Mouse (Mus musculus) heart, postnatal 4 days (tissue): ENCODE measurements around the gene Zfp652. TPM values are rescaled to one million over a fixed set of nuclear protein-coding genes. Genes with fewer than 3 reads are reported as not detected.
"Not testable (repeated sequence)": the region's sequence is repeated elsewhere in the genome, so short reads cannot be mapped to it uniquely, and the experiment has no call there.

Experiments used
- DNase-seq: peaks from one replicate; pipeline ENCODE4 v3.0.0; 2021
- total RNA-seq, 2 experiments: library from RNA; stranded (reverse); gene quantifications; 2 replicates each; pipeline ENCODE4 v1.2.3; 2021

The Zfp652 gene
- total RNA-seq, 2 experiments from 2014 or later = 42.8 to 48.2 TPM

DNA sequence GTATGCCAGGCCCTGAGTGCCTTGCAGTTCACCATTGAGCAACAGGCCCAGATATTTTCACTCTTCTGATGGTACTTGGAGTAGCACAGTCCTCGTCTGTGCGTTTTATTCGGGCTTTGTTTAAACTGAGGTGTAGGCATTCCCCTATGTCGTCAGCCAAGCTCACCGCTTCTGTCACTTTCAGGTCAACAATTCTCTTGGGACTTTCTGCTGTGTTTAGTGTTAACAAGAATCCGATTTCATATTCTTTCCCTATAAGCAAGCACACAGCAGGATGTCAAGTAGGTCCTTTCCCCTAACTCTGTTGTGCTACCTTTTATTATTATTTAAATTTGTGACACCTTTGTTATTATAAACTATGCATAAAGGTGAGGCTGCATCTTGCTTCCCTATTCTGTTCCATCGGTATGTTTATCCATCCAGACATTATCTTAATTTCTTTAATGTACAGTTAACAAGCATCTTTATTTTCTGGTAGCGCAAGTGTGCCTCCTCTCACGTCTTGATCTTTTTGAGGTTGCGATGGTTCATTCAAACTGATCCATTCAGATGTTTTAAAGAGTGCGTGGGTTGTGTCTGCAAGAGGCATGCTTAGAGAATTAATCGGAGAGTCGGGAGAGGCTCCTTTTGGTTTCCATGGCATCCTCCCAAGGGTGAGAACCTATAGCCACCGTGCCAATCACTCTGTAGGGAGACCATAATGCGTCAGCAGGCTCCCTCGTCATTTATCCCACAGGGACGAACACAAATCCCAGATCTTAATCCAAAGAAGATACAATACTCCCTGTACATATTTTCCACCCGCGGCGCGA lies 145.4 kb downstream of the Zfp652 start:
- no peak for DNase-seq

DNA sequence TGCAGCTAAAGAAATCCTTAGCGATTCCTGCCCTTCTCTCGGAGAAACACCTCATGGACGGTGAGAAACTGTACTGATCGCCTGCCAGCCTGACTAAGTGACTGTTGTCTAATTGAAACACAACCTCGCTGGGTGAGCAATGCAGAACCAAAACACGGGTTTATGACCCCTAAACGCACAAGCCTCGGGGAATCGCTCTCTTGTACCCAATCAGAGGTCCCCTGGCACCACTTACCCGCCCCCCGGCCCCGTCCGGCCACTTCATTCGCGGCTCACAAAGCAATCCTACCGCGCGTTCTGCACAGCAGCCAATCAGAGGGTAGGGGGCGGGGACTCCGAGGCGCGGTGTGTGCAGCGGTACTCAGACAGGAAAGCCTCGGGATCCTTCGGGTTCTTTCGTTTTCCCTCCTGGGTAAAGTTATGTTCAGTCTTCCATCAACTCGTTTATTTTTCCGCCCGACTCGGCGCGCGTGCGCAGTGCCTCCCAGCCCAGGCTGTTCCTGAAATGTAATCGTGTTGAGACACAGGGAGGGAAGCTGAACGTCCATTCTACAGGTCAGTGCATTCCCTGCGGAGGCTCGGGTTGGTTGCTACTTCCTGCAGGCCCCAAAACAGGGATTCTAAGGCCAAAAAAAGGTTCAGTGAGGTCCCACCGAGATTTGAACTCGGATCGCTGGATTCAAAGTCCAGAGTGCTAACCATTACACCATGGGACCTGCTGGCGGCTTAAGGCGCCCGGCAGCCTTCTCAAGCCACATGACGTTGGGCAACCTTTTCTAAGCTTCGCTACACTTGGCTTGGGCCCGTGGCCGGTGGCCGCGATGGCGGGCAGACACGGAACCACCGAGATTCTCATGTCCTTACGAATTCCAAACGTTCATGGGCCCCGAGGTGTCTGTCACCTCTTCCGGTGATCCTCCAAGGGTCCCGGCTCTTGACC lies 146.3 kb downstream of the Zfp652 start:
- peak; percentile 97 for DNase-seq

DNA sequence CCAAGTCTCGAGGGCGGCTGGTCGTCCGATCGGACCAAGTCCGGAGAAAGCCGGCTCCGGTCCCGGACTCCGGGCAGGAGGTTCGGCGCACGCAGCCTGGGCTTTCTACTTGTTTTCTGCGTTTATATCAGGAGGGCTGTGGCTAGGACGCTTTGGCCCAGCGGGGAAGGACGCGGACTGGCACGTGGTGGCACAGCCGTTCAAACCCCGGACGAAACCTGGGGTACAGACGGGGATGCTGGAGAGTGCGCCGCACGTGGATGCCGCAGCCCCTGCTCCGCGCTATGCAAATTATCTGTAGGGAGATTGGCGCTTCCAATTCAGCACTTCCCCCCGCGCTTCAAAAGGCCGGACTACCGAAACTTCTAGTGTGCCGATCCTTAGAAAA lies 147.0 kb downstream of the Zfp652 start:
- DNase-seq = no peak

DNA sequence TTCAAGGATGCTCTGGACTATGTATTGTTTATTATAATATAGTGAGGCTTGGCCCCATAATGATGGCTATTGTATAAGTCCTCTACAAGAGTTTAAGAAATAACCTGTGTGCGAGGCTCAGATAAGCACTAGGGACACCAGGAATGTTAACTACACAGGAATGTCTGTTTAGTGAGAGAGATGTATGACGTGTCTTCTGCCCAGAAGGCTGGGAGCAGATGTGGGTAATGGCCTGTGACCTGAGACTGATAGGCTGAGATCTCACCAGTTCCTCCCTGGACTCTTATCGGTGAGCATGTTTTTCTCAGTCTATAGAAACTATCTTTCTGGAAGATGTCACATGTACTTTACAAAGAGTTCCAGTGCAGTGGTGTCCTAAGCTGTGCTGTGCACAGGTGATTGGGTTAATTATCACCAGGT lies 147.6 kb downstream of the Zfp652 start:
- no peak for DNase-seq

DNA sequence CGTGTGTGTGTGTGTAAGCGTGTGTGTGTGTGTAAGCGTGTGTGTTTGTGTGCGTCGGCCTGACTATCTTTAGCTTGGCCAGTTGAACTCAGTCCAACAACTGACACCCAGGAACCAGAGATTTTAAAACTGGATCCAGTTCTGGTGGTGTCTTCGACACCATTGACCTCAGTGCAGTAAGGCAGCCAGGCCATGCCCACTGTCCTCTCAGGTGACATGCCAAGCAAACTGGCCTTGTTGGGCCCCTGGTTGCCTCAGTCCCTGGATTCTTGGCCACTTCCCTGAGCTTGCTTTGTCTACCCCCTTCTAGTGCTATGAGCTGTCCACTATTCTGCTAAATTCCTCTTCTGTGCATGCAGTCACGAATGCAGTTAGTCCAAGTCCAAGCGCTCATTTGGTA lies 148.9 kb downstream of the Zfp652 start:
- DNase-seq = no peak

DNA sequence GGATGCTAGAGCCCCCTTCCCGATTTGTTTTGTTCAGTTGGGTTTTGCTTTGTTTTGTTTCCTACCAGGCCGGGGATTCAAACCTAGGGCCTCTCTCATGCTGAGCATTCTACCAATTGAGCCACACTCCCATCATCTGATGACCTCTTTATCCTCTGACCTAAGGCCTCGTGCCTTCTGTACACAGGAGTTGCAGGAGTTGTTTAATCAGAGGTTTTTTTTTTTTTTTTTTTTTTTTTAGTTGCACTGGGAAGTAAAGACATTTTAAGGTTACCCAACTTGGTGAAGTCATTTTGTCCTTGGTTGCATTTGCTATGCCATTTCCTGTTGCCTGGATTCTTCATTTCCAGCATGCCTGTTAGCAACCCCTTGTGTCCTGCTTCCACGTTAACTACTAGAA lies 157.0 kb downstream of the Zfp652 start:
- no peak for DNase-seq

DNA sequence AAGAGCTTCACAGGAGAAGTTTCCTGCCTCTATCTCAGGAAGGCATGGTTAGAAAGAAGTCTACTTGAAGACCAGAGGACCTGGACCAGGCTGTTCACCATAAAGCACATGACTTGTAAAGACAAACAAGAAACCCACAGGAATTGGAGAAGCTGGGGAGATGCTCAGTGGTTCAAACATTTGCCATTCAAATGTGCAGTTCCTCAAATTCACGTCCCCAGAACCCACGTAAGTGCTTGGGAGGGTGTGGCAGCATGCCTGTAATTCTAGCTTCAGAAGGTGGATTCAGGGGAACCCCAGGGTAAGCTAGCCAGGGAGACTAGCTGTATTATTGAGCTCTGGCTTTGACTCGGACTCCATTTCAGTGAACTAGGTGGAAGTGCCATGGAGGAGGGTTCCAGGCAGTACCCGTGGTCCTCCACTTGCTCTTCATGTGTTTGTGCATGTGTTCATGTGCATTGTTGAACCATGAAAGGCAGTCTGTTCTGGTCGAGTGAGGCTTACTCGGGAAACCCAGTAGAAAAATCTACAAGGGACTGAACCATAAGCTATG lies 157.5 kb downstream of the Zfp652 start:
- no peak for DNase-seq

DNA sequence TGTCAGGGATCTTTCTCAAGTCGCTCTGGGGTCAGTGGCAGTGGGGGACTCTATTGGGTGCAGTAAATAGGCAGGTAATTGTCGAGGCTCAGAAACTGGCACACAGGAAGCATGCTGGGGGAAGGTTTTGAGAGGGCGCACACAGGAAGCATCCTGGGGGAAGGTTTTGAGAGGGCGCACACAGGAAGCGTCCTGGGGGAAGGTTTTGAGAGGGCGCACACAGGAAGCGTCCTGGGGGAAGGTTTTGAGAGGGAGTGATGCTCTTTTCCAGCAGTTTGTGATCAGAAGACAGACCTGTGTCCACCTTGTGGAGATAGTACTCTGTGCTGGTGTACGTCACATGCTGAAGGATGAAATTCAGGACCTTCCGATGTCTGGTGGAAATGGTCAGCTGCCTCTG lies 163.3 kb downstream of the Zfp652 start:
- DNase-seq = no peak

DNA sequence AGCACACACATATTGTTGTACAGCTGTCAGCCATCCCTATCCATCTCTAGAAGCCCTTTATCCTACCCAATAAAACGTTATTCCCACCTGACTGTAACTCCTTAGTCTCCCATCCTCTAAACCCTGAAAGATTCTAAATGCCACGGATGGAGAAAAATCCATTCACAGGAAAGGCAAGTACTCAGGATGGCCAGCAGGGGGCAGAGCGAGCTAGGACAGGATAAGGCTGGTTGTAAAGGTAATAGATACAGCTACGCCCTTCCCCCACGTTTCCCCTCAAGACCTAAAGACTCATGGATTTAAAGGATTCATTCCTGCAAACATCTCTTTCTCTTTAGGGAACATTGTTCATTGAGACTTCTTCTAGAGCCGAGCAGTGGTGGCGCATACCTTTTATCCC lies 163.8 kb downstream of the Zfp652 start:
- peak; percentile 77 for DNase-seq

DNA sequence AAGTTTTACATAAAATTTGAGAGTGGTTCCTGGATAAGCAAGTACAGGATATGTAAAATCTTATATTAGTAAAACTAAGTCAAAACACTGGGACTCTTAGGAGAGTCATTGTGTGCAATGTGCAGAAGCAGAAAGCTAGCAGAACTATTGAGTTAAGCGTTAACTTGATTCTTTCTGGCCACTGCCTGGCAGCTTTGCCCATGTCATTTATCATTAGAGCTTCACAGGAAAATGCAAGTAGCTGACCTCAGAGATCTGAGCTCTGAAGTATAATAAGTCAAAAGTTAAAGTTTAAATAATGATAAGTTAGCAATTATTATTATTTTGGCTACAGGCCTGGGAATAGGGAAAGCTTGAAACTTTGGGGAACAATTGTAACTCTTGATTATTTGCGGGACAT lies 167.4 kb downstream of the Zfp652 start:
- not testable (repeated sequence) for DNase-seq

Other genes with a start within 250 kb of the Zfp652 start
- 1 to 10 TPM; 1.0 to 1.1 TPM for gene Nxph3, start 198.1 kb upstream of the Zfp652 start, total RNA-seq
- gene Ngfr, start 124.9 kb upstream of the Zfp652 start, total RNA-seq = 1 to 10 TPM; 3.7 to 4.3 TPM
- 100 to 1,000 TPM; 304 to 319 TPM for gene Phb, start 45.7 kb upstream of the Zfp652 start, total RNA-seq
- 1 to 10 TPM in 1 of 2 experiments, under 1 TPM in 1; 0.57 to 1.1 TPM for gene B130006D01Rik, start 10.9 kb downstream of the Zfp652 start, total RNA-seq
- gene Phospho1, start 111.8 kb downstream of the Zfp652 start, total RNA-seq = 10 to 100 TPM; 71.7 to 82.2 TPM
- 10 to 100 TPM; 23.2 to 23.8 TPM for gene Gngt2, start 124.5 kb downstream of the Zfp652 start, total RNA-seq
- gene Abi3, start 129.8 kb downstream of the Zfp652 start, total RNA-seq = 10 to 100 TPM; 16.7 to 19.5 TPM
- gene B4galnt2, start 202.2 kb downstream of the Zfp652 start, total RNA-seq = not detected